Mouse (Mus musculus): ENCODE measurements around the gene Trim38. TPM values are rescaled to one million over a fixed set of nuclear protein-coding genes. Genes with fewer than 3 reads are reported as not detected.

Trim38 gene
- polyA plus RNA-seq, 3 experiments from 2014 or later, result not detected

- no peak for ATAC-seq
Measured at GRCm38 (mm10) chr13:23839308-23839707, 69.6 kb downstream of the Trim38 start, which contains the start of gene Slc17a3. Slc17a3 (plus strand) TSS chr13:23839434.

Other genes with a start within 250 kb of the Trim38 start
- gene Hist1h4h, start 238.9 kb upstream of the Trim38 start, polyA plus RNA-seq (2017; shearing (Covaris generic)), result 1 to 10 TPM; 3.9 to 8.3 (median 7.0) TPM
- gene Hist1h2af, start 236.0 kb upstream of the Trim38 start, polyA plus RNA-seq (2017; shearing (Covaris generic)), result not detected
- gene Hist1h3g, start 234.5 kb upstream of the Trim38 start, polyA plus RNA-seq (2017; shearing (Covaris generic)), result 1 to 10 TPM in 1 of 3 experiments, not detected in 2; 1.5 TPM
- under 1 TPM in 2 of 3 experiments, not detected in 1; 0.38 to 0.89 TPM for gene Hist1h2bh, start 226.5 kb upstream of the Trim38 start, polyA plus RNA-seq (2017; shearing (Covaris generic))
- 1 to 10 TPM in 1 of 3 experiments, under 1 TPM in 2; 0.73 to 1.5 (median 0.74) TPM for gene Hist1h3f, start 225.9 kb upstream of the Trim38 start, polyA plus RNA-seq (2017; shearing (Covaris generic))
- 1 to 10 TPM in 1 of 3 experiments, not detected in 2; 3.2 TPM for gene Hist1h4f, start 218.3 kb upstream of the Trim38 start, polyA plus RNA-seq (2017; shearing (Covaris generic))
- under 1 TPM; 0.20 to 0.36 (median 0.34) TPM for gene Hist1h1d, start 216.7 kb upstream of the Trim38 start, polyA plus RNA-seq (2017; shearing (Covaris generic))
- 1 to 10 TPM in 2 of 3 experiments, under 1 TPM in 1; 0.89 to 4.0 (median 4.0) TPM for gene Hist1h3e, start 207.5 kb upstream of the Trim38 start, polyA plus RNA-seq (2017; shearing (Covaris generic))
- 100 to 1,000 TPM in 1 of 3 experiments, 10 to 100 TPM in 1, 1 to 10 TPM in 1; 5.9 to 223 (median 14.6) TPM for gene Hist1h2ae, start 198.7 kb upstream of the Trim38 start, polyA plus RNA-seq (2017; shearing (Covaris generic))
- 10 to 100 TPM in 1 of 3 experiments, 1 to 10 TPM in 2; 2.4 to 13.2 (median 9.8) TPM for gene Hist1h2bg, start 198.5 kb upstream of the Trim38 start, polyA plus RNA-seq (2017; shearing (Covaris generic))
- gene Hist1h2bf, start 195.7 kb upstream of the Trim38 start, polyA plus RNA-seq (2017; shearing (Covaris generic)), result not detected
- gene Hist1h2ad, start 195.5 kb upstream of the Trim38 start, polyA plus RNA-seq (2017; shearing (Covaris generic)), result under 1 TPM in 1 of 3 experiments, not detected in 2; 0.99 TPM
- gene Hist1h3d, start 194.2 kb upstream of the Trim38 start, polyA plus RNA-seq (2017; shearing (Covaris generic)), result 1 to 10 TPM in 1 of 3 experiments, under 1 TPM in 1, not detected in 1; 0.56 to 1.3 TPM
- gene Hist1h4d, start 188.3 kb upstream of the Trim38 start, polyA plus RNA-seq (2017; shearing (Covaris generic)), result 10 to 100 TPM; 20.7 to 55.4 (median 27.7) TPM
- 1 to 10 TPM in 2 of 3 experiments, under 1 TPM in 1; 0.92 to 3.6 (median 3.0) TPM for gene Hist1h2be, start 148.8 kb upstream of the Trim38 start, polyA plus RNA-seq (2017; shearing (Covaris generic))
- gene Hist1h1e, start 147.4 kb upstream of the Trim38 start, polyA plus RNA-seq (2017; shearing (Covaris generic)), result 10 to 100 TPM in 1 of 3 experiments, 1 to 10 TPM in 2; 6.7 to 25.3 (median 9.4) TPM
- gene Hist1h2ac, start 86.0 kb upstream of the Trim38 start, polyA plus RNA-seq (2017; shearing (Covaris generic)), result under 1 TPM; 0.43 to 0.47 (median 0.47) TPM
- gene Hist1h2bc, start 85.7 kb upstream of the Trim38 start, polyA plus RNA-seq (2017; shearing (Covaris generic)), result 1 to 10 TPM in 2 of 3 experiments, under 1 TPM in 1; 0.52 to 3.6 (median 3.3) TPM
- not detected for gene Hist1h1t, start 74.1 kb upstream of the Trim38 start, polyA plus RNA-seq (2017; shearing (Covaris generic))
- 1 to 10 TPM; 2.1 to 9.3 (median 4.2) TPM for gene Hist1h4c, start 71.5 kb upstream of the Trim38 start, polyA plus RNA-seq (2017; shearing (Covaris generic))
- 1 to 10 TPM in 1 of 3 experiments, under 1 TPM in 1, not detected in 1; 0.32 to 1.7 TPM for gene Hfe, start 59.1 kb upstream of the Trim38 start, polyA plus RNA-seq (2017; shearing (Covaris generic))
- 10 to 100 TPM in 2 of 3 experiments, 1 to 10 TPM in 1; 8.7 to 14.8 (median 11.1) TPM for gene Hist1h1c, start 31.1 kb upstream of the Trim38 start, polyA plus RNA-seq (2017; shearing (Covaris generic))
- gene Hist1h3c, start 24.3 kb upstream of the Trim38 start, polyA plus RNA-seq (2017; shearing (Covaris generic)), result 1 to 10 TPM in 1 of 3 experiments, not detected in 2; 2.5 TPM
- 1 to 10 TPM in 2 of 3 experiments, not detected in 1; 2.5 to 2.8 TPM for gene Hist1h2bb, start 23.2 kb upstream of the Trim38 start, polyA plus RNA-seq (2017; shearing (Covaris generic))
- 10 to 100 TPM in 1 of 3 experiments, not detected in 2; 14.8 TPM for gene Hist1h2ab, start 18.8 kb upstream of the Trim38 start, polyA plus RNA-seq (2017; shearing (Covaris generic))
- 1 to 10 TPM in 1 of 3 experiments, not detected in 2; 1.1 TPM for gene Hist1h3b, start 17.6 kb upstream of the Trim38 start, polyA plus RNA-seq (2017; shearing (Covaris generic))
- 10 to 100 TPM in 1 of 3 experiments, 1 to 10 TPM in 1, not detected in 1; 4.1 to 20.2 TPM for gene Hist1h4b, start 12.9 kb upstream of the Trim38 start, polyA plus RNA-seq (2017; shearing (Covaris generic))
- 1 to 10 TPM in 1 of 3 experiments, not detected in 2; 3.1 TPM for gene Hist1h4a, start 8.7 kb upstream of the Trim38 start, polyA plus RNA-seq (2017; shearing (Covaris generic))
- gene Hist1h3a, start 7.5 kb upstream of the Trim38 start, polyA plus RNA-seq (2017; shearing (Covaris generic)), result 1 to 10 TPM in 1 of 3 experiments, not detected in 2; 1.6 TPM
- gene Hist1h1a, start 6.2 kb upstream of the Trim38 start, polyA plus RNA-seq (2017; shearing (Covaris generic)), result 1 to 10 TPM; 2.5 to 6.1 (median 3.4) TPM
- gene Slc17a2, start 37.1 kb downstream of the Trim38 start, polyA plus RNA-seq (2017; shearing (Covaris generic)), result not detected
- gene Slc17a3, start 69.5 kb downstream of the Trim38 start, polyA plus RNA-seq (2017; shearing (Covaris generic)), result not detected
- not detected for gene Slc17a1, start 97.8 kb downstream of the Trim38 start, polyA plus RNA-seq (2017; shearing (Covaris generic))
- gene Slc17a4, start 145.1 kb downstream of the Trim38 start, polyA plus RNA-seq (2017; shearing (Covaris generic)), result under 1 TPM in 1 of 3 experiments, not detected in 2; 0.12 TPM
- gene Hist1h2ba, start 164.2 kb downstream of the Trim38 start, polyA plus RNA-seq (2017; shearing (Covaris generic)), result not detected
- gene Hist1h2aa, start 164.5 kb downstream of the Trim38 start, polyA plus RNA-seq (2017; shearing (Covaris generic)), result not detected
- gene Scgn, start 221.3 kb downstream of the Trim38 start, polyA plus RNA-seq (2017; shearing (Covaris generic)), result not detected

All from inflammation-experienced regulatory T-cells, adult 6 months (primary cell).